Mouse (Mus musculus): ENCODE results near the gene Capn2. TPM values are rescaled to one million over a fixed set of nuclear protein-coding genes. Genes with fewer than 3 reads are reported as not detected.

Gene Capn2
- 27.8 and 28.1 TPM in 2 replicates for total RNA-seq (2014; rRNA removed)
- 9.3 and 10.3 TPM in 2 replicates for polyA plus RNA-seq (2012; rRNA removed)

DNA sequence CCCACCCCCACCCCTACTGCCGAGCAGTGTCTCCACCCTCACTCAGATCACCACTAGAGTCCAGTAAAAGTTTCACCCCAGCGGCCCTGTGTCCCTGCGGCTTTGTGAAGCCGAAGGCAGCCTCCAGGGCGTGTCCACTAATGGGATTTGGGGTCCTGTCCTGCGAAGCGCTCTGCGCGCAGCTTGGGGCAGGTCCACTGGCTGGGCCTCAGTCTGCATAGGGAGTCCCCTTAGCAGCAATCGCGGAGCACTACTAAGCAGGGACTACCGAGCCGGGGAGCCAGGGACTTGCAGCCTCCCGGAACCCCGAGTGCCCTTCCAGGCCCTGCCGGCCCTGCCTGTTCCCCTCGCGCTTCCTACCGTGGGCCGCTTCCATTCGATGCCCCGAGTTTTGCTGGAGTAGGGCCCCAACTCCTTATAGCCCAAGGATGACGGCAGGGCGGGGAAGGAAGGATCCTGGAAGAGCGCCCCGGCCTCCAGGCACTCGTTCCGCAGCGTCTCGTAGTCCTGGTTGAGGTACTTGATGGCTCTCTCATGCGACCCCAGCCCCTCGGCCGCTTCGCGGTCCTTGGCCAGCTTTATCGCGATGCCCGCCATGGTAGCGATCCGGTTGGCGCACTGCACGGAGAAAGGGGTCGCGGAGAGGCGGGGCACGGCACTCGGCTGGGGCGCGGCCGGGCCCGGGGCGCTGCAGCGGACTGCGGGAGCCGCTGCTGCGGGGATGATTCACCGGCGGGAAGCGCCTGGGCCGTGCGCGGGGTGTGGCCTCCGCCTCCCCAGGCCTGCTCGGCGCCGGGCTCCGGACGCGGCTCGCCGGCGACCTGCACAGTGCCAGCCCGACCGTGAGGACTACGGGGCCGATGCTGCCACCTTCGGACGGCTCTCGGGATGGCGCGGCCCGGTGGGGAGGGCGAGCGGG is at the start of gene Capn2:
Gene Capn2 (minus strand): TSS at position 851 of the 919 bp plus-strand sequence.
- peak within 1 kb of the TSS; percentile 51 for H3K27ac ChIP-seq (replicated peaks; ENCODE audit: insufficient read depth, low read depth, low read length)
- no peaks in the 10 kb centered on the region for H3K36me3 ChIP-seq (ENCODE audit: control insufficient read depth, insufficient read depth, low read length)
- peaks cover 4% of the 10 kb centered on the region; the same call in 1 of the 2 replicates for H3K4me1 ChIP-seq (ENCODE audit: control insufficient read depth, insufficient read depth, low read length)
- peak; percentile 48 for DNase-seq (ENCODE audit: extremely low read depth, low read depth, low spot score)
- H3K79me2 ChIP-seq (ENCODE audit: control insufficient read depth, insufficient read depth, low read length): peaks cover 14% of the 10 kb centered on the region; the same call in 1 of the 2 replicates
- under 1% methylated on average over 83 of the region's 84 CpGs for WGBS
- peak within 1 kb of the TSS; percentile 75 for H3K4me3 ChIP-seq (ENCODE audit: insufficient read depth, low read depth, low read length)
- no peaks in the 10 kb centered on the region for H3K27me3 ChIP-seq (ENCODE audit: control insufficient read depth, insufficient read depth, low read length)
- 0 out of 2 replicates have a peak, but pooled peaks have one; percentile 6 for TF ChIP-seq POLR2A (IDR thresholded peaks at IDR 0.05; ENCODE audit: extremely low read depth, insufficient read depth, low read length)
- TF ChIP-seq CTCF (IDR thresholded peaks at IDR 0.05; ENCODE audit: low read depth, low read length): peak; percentile 77
- peak within 1 kb of the TSS; percentile 87 for H3K9ac ChIP-seq (ENCODE audit: low read depth, low read length)

DNA sequence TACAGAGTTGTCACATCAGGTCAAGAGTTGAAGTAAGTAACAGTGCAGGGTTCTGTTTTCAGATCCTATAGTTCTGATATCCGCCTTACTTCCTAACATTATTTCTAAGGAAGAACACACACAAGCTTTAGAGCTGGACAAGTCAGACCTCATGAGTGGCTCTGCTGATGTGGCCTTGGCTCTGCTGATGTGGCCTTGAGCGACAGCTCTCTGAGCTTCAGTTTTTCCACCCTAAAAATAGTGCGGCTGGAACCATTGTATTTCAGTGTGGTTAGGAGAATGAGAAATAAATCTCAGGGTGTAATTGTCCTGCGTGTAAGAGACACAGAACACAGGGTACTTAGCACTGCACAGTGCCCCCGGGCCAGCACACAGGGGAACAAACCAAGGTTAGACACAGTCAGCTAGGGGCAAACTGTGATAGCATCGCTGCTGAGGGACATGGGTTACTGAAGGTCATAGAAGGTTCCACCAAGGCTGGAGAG is 48.0 kb upstream of the Capn2 start:
- whole genome bisulfite sequencing: 82% methylated on average over 6 of the region's 6 CpGs
- peaks cover 7% of the 10 kb centered on the region; the same call in 1 of the 2 replicates for H3K4me1 ChIP-seq (ENCODE audit: control insufficient read depth, insufficient read depth, low read length)
- TF ChIP-seq CTCF (IDR thresholded peaks at IDR 0.05; ENCODE audit: low read depth, low read length) (no peak), POLR2A (IDR thresholded peaks at IDR 0.05; ENCODE audit: extremely low read depth, insufficient read depth, low read length) (no peak)
- no peaks in the 10 kb centered on the region for H3K36me3 ChIP-seq (ENCODE audit: control insufficient read depth, insufficient read depth, low read length)
- no peaks in the 10 kb centered on the region for H3K79me2 ChIP-seq (ENCODE audit: control insufficient read depth, insufficient read depth, low read length)
- no peak overlapping the region for H3K27ac ChIP-seq (replicated peaks; ENCODE audit: insufficient read depth, low read depth, low read length)
- H3K27me3 ChIP-seq (ENCODE audit: control insufficient read depth, insufficient read depth, low read length): no peaks in the 10 kb centered on the region
- no peak for DNase-seq (ENCODE audit: extremely low read depth, low read depth, low spot score)
- no peak overlapping the region for H3K9ac ChIP-seq (ENCODE audit: low read depth, low read length)
- no peak overlapping the region for H3K4me3 ChIP-seq (ENCODE audit: insufficient read depth, low read depth, low read length)

DNA sequence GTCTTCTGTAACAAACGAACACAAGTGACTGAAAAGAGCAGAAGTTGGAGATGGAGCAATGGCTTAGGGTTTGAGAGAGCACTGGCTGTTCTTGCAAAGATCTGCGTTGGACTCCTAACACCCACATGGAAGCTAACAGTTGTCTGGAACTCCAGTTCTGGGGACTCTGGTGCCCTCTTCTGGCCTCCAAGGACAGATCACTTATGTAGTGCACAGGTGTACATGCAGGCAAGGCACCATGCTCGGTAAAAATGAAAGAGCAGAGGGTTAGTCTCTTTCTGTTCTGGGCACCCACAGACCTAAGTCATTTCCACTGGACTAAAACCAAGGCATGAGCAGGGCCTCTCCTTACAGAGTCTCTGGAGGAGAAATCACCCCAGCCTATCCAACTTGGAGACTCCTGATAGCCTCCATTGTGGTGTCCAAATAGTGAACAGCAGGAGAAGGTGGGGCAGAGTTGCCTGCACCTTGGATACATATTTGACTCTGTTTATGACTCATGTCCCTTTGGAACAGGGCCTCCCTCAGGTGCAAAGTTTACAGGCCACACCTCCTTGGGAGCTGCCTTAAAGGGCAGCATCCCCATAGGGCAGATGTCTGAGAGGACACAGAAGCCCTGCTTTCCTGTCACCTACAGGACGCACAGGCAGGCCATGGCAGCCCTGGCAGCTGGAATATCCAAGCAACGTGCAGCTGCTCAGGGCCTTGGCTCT is 47.2 kb upstream of the Capn2 start, which contains the start of gene Capn8:
Gene Capn8 (plus strand): TSS at position 600 of the 713 bp plus-strand sequence.
- peak within 1 kb of the TSS; percentile 93 for H3K27ac ChIP-seq (replicated peaks; ENCODE audit: insufficient read depth, low read depth, low read length)
- TF ChIP-seq CTCF (IDR thresholded peaks at IDR 0.05; ENCODE audit: low read depth, low read length) (peak; percentile 40), POLR2A (IDR thresholded peaks at IDR 0.05; ENCODE audit: extremely low read depth, insufficient read depth, low read length) (no peak)

DNA sequence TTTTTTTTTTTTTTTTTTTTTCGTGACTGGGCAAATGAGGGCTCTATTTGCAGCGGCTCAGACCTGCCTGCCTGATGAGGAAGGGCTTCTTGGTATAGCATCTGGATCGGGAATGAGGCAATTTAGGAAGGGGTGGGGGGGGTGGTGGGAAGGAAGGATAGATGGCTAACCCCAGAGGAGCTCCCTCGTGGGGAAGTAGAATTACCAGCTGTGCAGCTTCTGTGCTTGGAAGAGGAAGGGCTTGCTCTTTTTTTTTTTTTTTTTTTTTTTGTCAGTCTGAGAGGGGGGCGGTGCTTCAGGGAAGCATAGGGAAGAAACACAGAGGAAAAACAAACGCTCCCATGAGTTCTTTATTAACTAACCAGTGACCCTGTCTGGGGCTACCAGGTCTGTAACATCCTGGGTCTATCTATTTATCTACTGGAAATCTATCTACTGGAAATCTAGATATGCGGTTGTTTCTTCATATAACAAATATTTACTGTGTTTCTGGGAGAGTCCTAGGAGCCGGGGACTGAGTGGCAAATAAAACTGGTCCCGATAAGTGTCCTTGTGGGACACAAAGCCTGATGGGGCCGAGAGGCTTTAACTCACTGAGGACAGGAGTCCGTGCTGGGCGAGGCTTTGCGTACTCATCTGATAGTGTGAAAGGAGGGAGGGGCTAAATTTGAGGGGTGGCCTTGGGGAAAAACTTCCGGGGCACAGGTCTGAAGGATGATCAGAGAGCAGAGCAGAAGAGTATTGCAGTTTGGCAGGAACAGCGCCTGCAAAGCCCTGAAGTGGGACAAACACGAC is 45.4 kb upstream of the Capn2 start:
- TF ChIP-seq POLR2A (IDR thresholded peaks at IDR 0.05; ENCODE audit: extremely low read depth, insufficient read depth, low read length) (no peak), CTCF (IDR thresholded peaks at IDR 0.05; ENCODE audit: low read depth, low read length) (no peak)
- Histone ChIP-seq H3K27me3 (ENCODE audit: control insufficient read depth, insufficient read depth, low read length) (no peaks in the 10 kb centered on the region), H3K36me3 (ENCODE audit: control insufficient read depth, insufficient read depth, low read length) (no peaks in the 10 kb centered on the region), H3K4me1 (ENCODE audit: control insufficient read depth, insufficient read depth, low read length) (peaks cover 7% of the 10 kb centered on the region; the same call in 1 of the 2 replicates), H3K27ac (replicated peaks; ENCODE audit: insufficient read depth, low read depth, low read length) (peak overlapping the region; percentile 93), H3K79me2 (ENCODE audit: control insufficient read depth, insufficient read depth, low read length) (no peaks in the 10 kb centered on the region), H3K9ac (ENCODE audit: low read depth, low read length) (peak overlapping the region; percentile 29; the same call in 1 of the 2 replicates), H3K4me3 (ENCODE audit: insufficient read depth, low read depth, low read length) (peak overlapping the region; percentile 17; the same call in 1 of the 2 replicates)
- 11% methylated on average over 16 of the region's 16 CpGs for WGBS
- peak; percentile 89 for DNase-seq (ENCODE audit: extremely low read depth, low read depth, low spot score)

More for the DNA sequence above, 47.2 kb upstream of the Capn2 start, which contains the start of gene Capn8:
- Histone ChIP-seq H3K4me3 (ENCODE audit: insufficient read depth, low read depth, low read length) (no peak within 1 kb of the TSS), H3K36me3 (ENCODE audit: control insufficient read depth, insufficient read depth, low read length) (no peaks in the 10 kb centered on the region), H3K27me3 (ENCODE audit: control insufficient read depth, insufficient read depth, low read length) (no peaks in the 10 kb centered on the region), H3K9ac (ENCODE audit: low read depth, low read length) (no peak within 1 kb of the TSS), H3K4me1 (ENCODE audit: control insufficient read depth, insufficient read depth, low read length) (peaks cover 7% of the 10 kb centered on the region; the same call in 1 of the 2 replicates), H3K79me2 (ENCODE audit: control insufficient read depth, insufficient read depth, low read length) (no peaks in the 10 kb centered on the region)
- peak; percentile 66 for DNase-seq (ENCODE audit: extremely low read depth, low read depth, low spot score)
- WGBS: 76% methylated on average over 5 of the region's 5 CpGs
